Mouse (Mus musculus) cerebellum, adult 2 months (tissue): ENCODE measurements around the gene Tspan9. TPM values are rescaled to one million over a fixed set of nuclear protein-coding genes. Genes with fewer than 3 reads are reported as not detected.

Source experiments
- DNase-seq, 2 experiments: peaks; one replicate each; pipeline ENCODE4 v3.0.0; 2021
- H3K27ac ChIP-seq: fragments of 200-500 bp; 2 replicates; pipeline ENCODE4 v1.5.1; 2012; ENCODE audit warnings: low read length, control low read depth, inconsistent platforms; ENCODE audit not compliant: insufficient read depth
- H3K27me3 ChIP-seq: fragments of 200-500 bp; 2 replicates; pipeline ENCODE4 v1.6.1; 2012; ENCODE audit warnings: inconsistent platforms, mild to moderate bottlenecking, low read length, moderate library complexity; ENCODE audit not compliant: control insufficient read depth, insufficient read depth
- H3K4me1 ChIP-seq: fragments of 200-500 bp; 2 replicates; pipeline ENCODE4 v1.6.1; 2011; ENCODE audit warnings: low read length; ENCODE audit not compliant: control insufficient read depth, insufficient read depth
- H3K4me3 ChIP-seq: fragments of 200-500 bp; replicated peaks from 2 replicates; pipeline ENCODE3; 2011; ENCODE audit warnings: mild to moderate bottlenecking, low read depth, low read length, control low read depth; ENCODE audit not compliant: insufficient read depth
- CTCF ChIP-seq: fragments of 200-500 bp; IDR thresholded peaks from 2 replicates; pipeline ENCODE4 v1.5.1; 2011; ENCODE audit warnings: low read depth, mild to moderate bottlenecking, control low read depth, low read length, moderate library complexity, borderline replicate concordance; ENCODE audit not compliant: insufficient read depth
- POLR2A ChIP-seq: fragments of 200-500 bp; IDR thresholded peaks from 2 replicates; pipeline ENCODE4 v1.6.1; 2011; ENCODE audit warnings: low read length, control low read depth, borderline replicate concordance; ENCODE audit not compliant: insufficient read depth
- WGBS: fragments of 180-500 bp; shearing (Covaris S2); methylation state at CpG from one replicate; pipeline ENCODE4 v1.1.7; 2018; 5-methylcytosine and 5-hydroxymethylcytosine counted together
- polyA plus RNA-seq: library from polyadenylated mRNA; depleted of rRNA; stranded (reverse); fragments of >200 nt; gene quantifications from 2 replicates; pipeline ENCODE4 v1.2.3, GENCODE M21; 2012

Tspan9 gene
- polyA plus RNA-seq, 1 experiment: 303 TPM

- peak; percentile 72 to 73 for DNase-seq
- WGBS: 24% methylated on average over 11 of the region's 11 CpGs
- TF ChIP-seq POLR2A: no peak
- no peak for TF ChIP-seq CTCF
- Histone ChIP-seq H3K27me3 (no peaks in the 10 kb centered on the region), H3K4me1 (peaks cover 93% of the 10 kb centered on the region), H3K4me3 (no peak overlapping the region), H3K27ac (peak overlapping the region; percentile 82)
These were observed 133.0 kb downstream of the Tspan9 start for GRCm38 (mm10) chr6:128010135-128010971.

GRCm38 (mm10) chr6:128007982-128008562 is 135.3 kb downstream of the Tspan9 start:
- 25% methylated on average over 5 of the region's 5 CpGs for WGBS
- no peak for TF ChIP-seq POLR2A
- TF ChIP-seq CTCF: no peak
- peaks cover 91% of the 10 kb centered on the region for H3K4me1 ChIP-seq
- no peak overlapping the region for H3K4me3 ChIP-seq
- H3K27ac ChIP-seq: peak overlapping the region; percentile 62
- DNase-seq: no peak
- H3K27me3 ChIP-seq: no peaks in the 10 kb centered on the region

- Histone ChIP-seq H3K4me1 (peaks cover 93% of the 10 kb centered on the region), H3K27ac (peak overlapping the region; percentile 62), H3K27me3 (no peaks in the 10 kb centered on the region), H3K4me3 (no peak overlapping the region)
- DNase-seq: peak; percentile 77
- 17% methylated on average over 12 of the region's 12 CpGs for WGBS
- TF ChIP-seq POLR2A: no peak
- TF ChIP-seq CTCF: no peak
These were observed 136.1 kb downstream of the Tspan9 start for GRCm38 (mm10) chr6:128007241-128007701.

- DNase-seq: no peak
- peak overlapping the region; percentile 79; the same call in 1 of the 2 replicates for H3K27ac ChIP-seq
- no peaks in the 10 kb centered on the region for H3K27me3 ChIP-seq
- 8% methylated on average over 8 of the region's 8 CpGs for WGBS
- TF ChIP-seq POLR2A (no peak), CTCF (no peak)
- H3K4me3 ChIP-seq: no peak overlapping the region
- H3K4me1 ChIP-seq: peaks cover 91% of the 10 kb centered on the region
These were observed 137.2 kb downstream of the Tspan9 start for GRCm38 (mm10) chr6:128006156-128006555.

DNA sequence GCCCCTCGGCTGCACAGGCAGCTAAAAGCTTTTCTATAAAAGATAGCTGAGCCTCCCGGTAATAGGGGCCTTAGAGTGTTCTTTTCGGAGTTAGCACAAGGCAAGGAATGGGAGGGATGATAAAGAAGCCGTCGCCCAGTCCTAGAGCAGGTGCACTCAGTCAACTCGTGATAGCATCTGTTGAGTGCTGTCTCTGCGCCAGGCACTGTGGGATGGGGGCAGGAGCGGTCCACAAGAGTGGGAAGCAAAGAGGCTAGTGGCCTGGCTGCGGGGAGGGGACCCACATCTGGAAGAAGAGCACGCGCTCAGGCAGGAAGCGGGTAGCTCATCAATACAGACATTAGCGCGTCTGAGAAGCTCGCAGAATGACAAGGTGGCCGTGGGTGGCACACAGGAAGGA is 138.8 kb downstream of the Tspan9 start:
- Histone ChIP-seq H3K27ac (peak overlapping the region; percentile 58; the same call in 1 of the 2 replicates), H3K4me3 (no peak overlapping the region), H3K4me1 (peaks cover 88% of the 10 kb centered on the region), H3K27me3 (no peaks in the 10 kb centered on the region)
- DNase-seq: no peak
- no peak for TF ChIP-seq POLR2A
- no peak for TF ChIP-seq CTCF
- WGBS: 19% methylated on average over 16 of the region's 16 CpGs

DNA sequence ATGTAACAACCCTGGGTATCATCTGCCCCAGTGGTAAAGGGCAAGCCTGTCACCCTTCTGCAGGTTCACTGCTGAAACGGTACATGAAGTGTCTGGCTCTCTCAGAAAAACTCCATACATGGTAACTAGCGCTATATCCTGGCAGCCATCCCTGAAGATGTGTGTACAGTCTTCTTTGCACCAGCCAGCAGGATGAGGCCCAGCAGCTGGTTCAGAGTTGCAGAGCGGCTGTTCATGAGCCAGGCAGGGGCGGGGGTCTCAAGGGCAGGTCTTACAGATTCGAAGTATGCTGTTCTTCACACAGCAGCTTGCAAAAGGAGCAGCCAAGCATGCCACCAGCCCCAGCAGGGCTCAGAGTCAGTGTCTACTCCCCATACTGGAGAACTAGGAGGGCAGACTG is 139.9 kb downstream of the Tspan9 start:
- TF ChIP-seq POLR2A (no peak), CTCF (no peak)
- H3K27me3 ChIP-seq: no peaks in the 10 kb centered on the region
- H3K4me1 ChIP-seq: peaks cover 87% of the 10 kb centered on the region
- DNase-seq: no peak
- H3K4me3 ChIP-seq: no peak overlapping the region
- 26% methylated on average over 5 of the region's 5 CpGs for WGBS
- no peak overlapping the region for H3K27ac ChIP-seq

- H3K27ac ChIP-seq: peak overlapping the region; percentile 59; the same call in 1 of the 2 replicates
- H3K4me1 ChIP-seq: peaks cover 86% of the 10 kb centered on the region
- TF ChIP-seq CTCF: no peak
- no peak for TF ChIP-seq POLR2A
- no peaks in the 10 kb centered on the region for H3K27me3 ChIP-seq
- no peak overlapping the region for H3K4me3 ChIP-seq
- peak; percentile 66 to 81 for DNase-seq
- WGBS: 32% methylated on average over 4 of the region's 4 CpGs
These were observed 140.7 kb downstream of the Tspan9 start for GRCm38 (mm10) chr6:128002667-128003066.

- peak overlapping the region; percentile 59 for H3K27ac ChIP-seq
- no peaks in the 10 kb centered on the region for H3K27me3 ChIP-seq
- TF ChIP-seq POLR2A (no peak), CTCF (no peak)
- no peak for DNase-seq
- 50% methylated on average over 10 of the region's 10 CpGs for WGBS
- no peak overlapping the region for H3K4me3 ChIP-seq
- peaks cover 81% of the 10 kb centered on the region for H3K4me1 ChIP-seq
These were observed 141.3 kb downstream of the Tspan9 start for GRCm38 (mm10) chr6:128002104-128002503.

DNA sequence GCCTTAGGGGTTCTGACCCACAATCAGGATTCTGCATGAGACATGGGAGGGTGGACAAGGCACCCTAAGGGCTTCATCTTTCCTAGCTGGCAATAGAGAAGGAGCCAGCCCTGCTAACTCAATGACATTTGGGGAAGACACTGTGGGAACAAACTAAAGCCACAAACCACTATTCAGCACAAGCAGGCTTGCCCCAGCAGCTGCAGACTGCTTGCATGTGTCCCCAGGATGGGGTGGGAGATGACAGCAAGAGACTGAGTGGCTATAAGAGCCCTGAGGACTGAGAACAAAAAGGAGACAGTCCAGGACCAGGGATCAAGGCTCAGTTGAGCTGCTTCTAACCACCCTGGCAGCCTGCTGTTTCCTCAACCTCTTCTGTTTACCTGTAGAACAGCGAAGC is 141.8 kb downstream of the Tspan9 start:
- no peak for DNase-seq
- Histone ChIP-seq H3K4me1 (peaks cover 76% of the 10 kb centered on the region), H3K4me3 (no peak overlapping the region), H3K27ac (peak overlapping the region; percentile 59; the same call in 1 of the 2 replicates), H3K27me3 (no peaks in the 10 kb centered on the region)
- TF ChIP-seq POLR2A (no peak), CTCF (no peak)
- 96% methylated on average over 1 of the region's 1 CpGs for WGBS
